Mouse (Mus musculus): ENCODE measurements around the gene Taar8c. TPM values are rescaled to one million over a fixed set of nuclear protein-coding genes. Genes with fewer than 3 reads are reported as not detected.

Taar8c gene
- polyA plus RNA-seq, 1 experiment = 0.15 TPM

GRCm38 (mm10) chr10:24058986-24059385 lies 42.7 kb downstream of the Taar8c start:
- Histone ChIP-seq H3K4me1 (ENCODE audit: control insufficient read depth, insufficient read depth, insufficient read length) (no peaks in the 10 kb centered on the region), H3K27me3 (ENCODE audit: control insufficient read depth, insufficient read depth, low read length) (no peaks in the 10 kb centered on the region), H3K27ac (ENCODE audit: insufficient read depth, low read length) (no peak overlapping the region), H3K36me3 (ENCODE audit: control insufficient read depth, insufficient read depth, low read length) (no peaks in the 10 kb centered on the region), H3K4me3 (ENCODE audit: extremely low read depth, insufficient read depth, insufficient read length) (no peak overlapping the region)
- 31% methylated on average over 3 of the region's 3 CpGs for WGBS
- DNase-seq (ENCODE audit: low read depth in 1 of 2, low spot score in 2 of 2) = no peak
- TF ChIP-seq POLR2A (IDR thresholded peaks at IDR 0.05; ENCODE audit: low read depth, low read length) (no peak), CTCF (IDR thresholded peaks at IDR 0.05; ENCODE audit: extremely low read depth, insufficient read depth, insufficient read length, insufficient replicate concordance) (no peak)

- Histone ChIP-seq H3K4me3 (ENCODE audit: extremely low read depth, insufficient read depth, insufficient read length) (no peak overlapping the region), H3K27ac (ENCODE audit: insufficient read depth, low read length) (no peak overlapping the region), H3K27me3 (ENCODE audit: control insufficient read depth, insufficient read depth, low read length) (no peaks in the 10 kb centered on the region), H3K4me1 (ENCODE audit: control insufficient read depth, insufficient read depth, insufficient read length) (no peaks in the 10 kb centered on the region), H3K36me3 (ENCODE audit: control insufficient read depth, insufficient read depth, low read length) (no peaks in the 10 kb centered on the region)
- no peak for TF ChIP-seq CTCF (IDR thresholded peaks at IDR 0.05; ENCODE audit: extremely low read depth, insufficient read depth, insufficient read length, insufficient replicate concordance)
- no peak for TF ChIP-seq POLR2A (IDR thresholded peaks at IDR 0.05; ENCODE audit: low read depth, low read length)
- no peak for DNase-seq (ENCODE audit: low read depth in 1 of 2, low spot score in 2 of 2)
- WGBS = 76% methylated on average over 5 of the region's 5 CpGs
These were observed 49.7 kb downstream of the Taar8c start for GRCm38 (mm10) chr10:24052039-24052438.

Other genes with a start within 250 kb of the Taar8c start
- gene Vnn1, start 207.2 kb downstream of the Taar8c start, polyA plus RNA-seq (2012; rRNA removed) = 0.08 and 0.20 TPM in 2 replicates
- not detected in 2 replicates for gene Taar1, start 181.6 kb downstream of the Taar8c start, polyA plus RNA-seq (2012; rRNA removed)
- not detected in 2 replicates for gene Taar2, start 163.3 kb downstream of the Taar8c start, polyA plus RNA-seq (2012; rRNA removed)
- gene Taar3, start 152.4 kb downstream of the Taar8c start, polyA plus RNA-seq (2012; rRNA removed) = not detected in 2 replicates
- gene Taar4, start 141.4 kb downstream of the Taar8c start, polyA plus RNA-seq (2012; rRNA removed) = not detected in 2 replicates
- gene Taar5, start 131.2 kb downstream of the Taar8c start, polyA plus RNA-seq (2012; rRNA removed) = not detected in 2 replicates
- not detected in 2 replicates for gene Taar6, start 116.3 kb downstream of the Taar8c start, polyA plus RNA-seq (2012; rRNA removed)
- not detected in 2 replicates for gene Taar7a, start 108.4 kb downstream of the Taar8c start, polyA plus RNA-seq (2012; rRNA removed)
- gene Taar7b, start 102.0 kb downstream of the Taar8c start, polyA plus RNA-seq (2012; rRNA removed) = not detected in 2 replicates
- not detected in 2 replicates for gene Taar7d, start 74.7 kb downstream of the Taar8c start, polyA plus RNA-seq (2012; rRNA removed)
- not detected in 2 replicates for gene Taar7e, start 64.3 kb downstream of the Taar8c start, polyA plus RNA-seq (2012; rRNA removed)
- gene Taar7f, start 52.4 kb downstream of the Taar8c start, polyA plus RNA-seq (2012; rRNA removed) = not detected in 2 replicates
- gene Taar8a, start 25.4 kb downstream of the Taar8c start, polyA plus RNA-seq (2012; rRNA removed) = not detected in 2 replicates
- 0.20 and 0.75 TPM in 2 replicates for gene Taar8b, start 9.6 kb downstream of the Taar8c start, polyA plus RNA-seq (2012; rRNA removed)
- gene Taar9, start 7.6 kb upstream of the Taar8c start, polyA plus RNA-seq (2012; rRNA removed) = 0.07 TPM in 1 of 2 replicates, not detected in the other
- 57.6 and 61.7 TPM in 2 replicates for gene Stx7, start 47.4 kb upstream of the Taar8c start, polyA plus RNA-seq (2012; rRNA removed)
- gene Moxd1, start 121.6 kb upstream of the Taar8c start, polyA plus RNA-seq (2012; rRNA removed) = 0.06 and 0.15 TPM in 2 replicates

Measured in spleen, adult 2 months (tissue).